Mouse (Mus musculus) spleen, adult 18-20 months (tissue): Measurements from ENCODE around the gene Gak.

Source experiments
- DNase-seq, 2 experiments: peaks; one replicate each; pipeline ENCODE4 v3.0.0; 2022; ENCODE audit warnings: mixed read lengths in 2 of 2

The Gak gene

GRCm38 (mm10) chr5:108629634-108630483 is at the start of gene Gak, which contains the start of gene Tmem175:
Gene Gak (minus strand): TSS chr5:108629755.
Gene Tmem175 (plus strand): TSS chr5:108629770.
- peak; percentile 84 to 87 for DNase-seq

GRCm38 (mm10) chr5:108678296-108678854 is 48.8 kb upstream of the Gak start:
- no peak for DNase-seq

GRCm38 (mm10) chr5:108677605-108678295 is 48.2 kb upstream of the Gak start:
- no peak for DNase-seq

- no peak for DNase-seq
Measured at GRCm38 (mm10) chr5:108676772-108677498, 47.4 kb upstream of the Gak start.

GRCm38 (mm10) chr5:108675251-108675816 is 45.8 kb upstream of the Gak start, which contains the start of gene Slc26a1:
Gene Slc26a1 (minus strand): TSS chr5:108675569.
- DNase-seq = no peak

GRCm38 (mm10) chr5:108674624-108675023 is 45.1 kb upstream of the Gak start:
- no peak for DNase-seq

GRCm38 (mm10) chr5:108671757-108672156 is 42.2 kb upstream of the Gak start:
- DNase-seq = no peak

- DNase-seq = peak in 1 of 2 experiments; percentile 55
Measured at GRCm38 (mm10) chr5:108670785-108671184, 41.2 kb upstream of the Gak start.

- no peak for DNase-seq
Measured at GRCm38 (mm10) chr5:108669986-108670385, 40.4 kb upstream of the Gak start.

- peak; percentile 84 to 87 for DNase-seq
Measured at GRCm38 (mm10) chr5:108668977-108669936, 39.7 kb upstream of the Gak start, which contains the start of gene Dgkq. Gene Dgkq (minus strand): TSS chr5:108669672.

GRCm38 (mm10) chr5:108668387-108668932 is 38.9 kb upstream of the Gak start:
- no peak for DNase-seq

GRCm38 (mm10) chr5:108667370-108667769 is 37.8 kb upstream of the Gak start:
- DNase-seq = no peak

GRCm38 (mm10) chr5:108665066-108665465 is 35.5 kb upstream of the Gak start:
- no peak for DNase-seq

GRCm38 (mm10) chr5:108662772-108663171 is 33.2 kb upstream of the Gak start:
- no peak for DNase-seq

GRCm38 (mm10) chr5:108660632-108661268 is 31.2 kb upstream of the Gak start:
- peak; percentile 83 to 95 for DNase-seq

- no peak for DNase-seq
Measured at GRCm38 (mm10) chr5:108659698-108660631, 30.4 kb upstream of the Gak start, which contains the start of gene Idua. Gene Idua (plus strand): TSS chr5:108660331.

- no peak for DNase-seq
Measured at GRCm38 (mm10) chr5:108658611-108659010, 29.1 kb upstream of the Gak start.

GRCm38 (mm10) chr5:108657406-108657805 is 27.9 kb upstream of the Gak start:
- DNase-seq = no peak
